In the genomic region with DNA sequence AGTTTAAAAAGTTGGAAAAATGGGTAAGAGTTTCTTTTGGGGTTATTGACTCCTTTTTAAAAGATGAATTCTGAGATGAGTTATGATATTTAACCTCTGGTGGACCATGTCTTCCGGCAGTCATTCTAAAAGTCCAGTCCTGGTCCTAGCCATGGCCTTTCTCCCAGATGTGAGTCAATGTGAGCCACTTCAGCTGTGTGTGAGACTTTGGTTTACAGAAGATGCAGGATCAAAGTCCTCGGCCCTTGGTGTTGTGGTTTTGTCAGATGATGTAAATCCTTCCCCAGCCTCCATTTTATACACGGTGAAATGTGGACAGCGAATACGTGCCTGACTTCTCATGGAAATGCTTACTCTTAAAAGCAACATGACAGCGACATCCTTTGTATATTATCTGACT, we compare ENCODE assay signal across 18 mouse cellular contexts.
DNase-seq lines count a peak whose midpoint lies in the region; ATAC-seq and TF ChIP-seq lines count a peak whose summit lies in the region.
"Had no signal": no experiment of that assay in that cellular context is flagged by ENCODE, and none has a peak within 500 bp of the region (broad histone marks: within the 10 kb centered on the region; RNA-seq: fewer than 3 reads in every experiment).

No protein-coding gene starts in this region.

- no peak for TF ChIP-seq POLR2A in liver, adult 2 months (IDR thresholded peaks at IDR 0.05; ENCODE audit: extremely low read depth, insufficient read depth, low read length)

- peak; percentile 32 for DNase-seq in liver, adult 2 months (ENCODE audit: extremely low read depth, low read depth, low spot score)
- no peak for DNase-seq in liver
- peak; percentile 15 for DNase-seq in liver, postnatal 0 days
- DNase-seq in right cerebral cortex, postnatal 36 days (ENCODE audit: low spot score in 2 of 2): no peak
- DNase-seq: adrenal gland, adult 2 months; adrenal gland, postnatal 14 days; adrenal gland, postnatal 36 days; cerebellum, adult 11-12 months; cerebellum, adult 2 months; cerebellum, adult 9-10 months; cerebellum, postnatal 10 days; cerebellum, postnatal 25 days had no signal

- H3K9me3 ChIP-seq in liver, embryonic 15.5 days (replicated peaks): no peaks in the 10 kb centered on the region
- H3K9me3 ChIP-seq in liver, embryonic 12.5 days (replicated peaks): peaks cover 10% of the 10 kb centered on the region
- H3K9me3 ChIP-seq in liver, postnatal 0 days (ENCODE audit: low read length): peaks cover 4% of the 10 kb centered on the region; the same call in 1 of the 2 replicates
- H3K9me3 ChIP-seq: embryonic facial prominence, embryonic 10.5 days; embryonic facial prominence, embryonic 12.5 days; forebrain, embryonic 13.5 days; forebrain, embryonic 15.5 days had no signal

- TF ChIP-seq EP300 in liver, postnatal 0 days (IDR thresholded peaks at IDR 0.05; ENCODE audit: low read depth): no peak

- H3K27ac ChIP-seq in liver, adult 2 months (replicated peaks; ENCODE audit: insufficient read depth, low read depth, low read length): no peak overlapping the region
- no peak overlapping the region for H3K27ac ChIP-seq in liver, embryonic 15.5 days (replicated peaks)
- no peak overlapping the region for H3K27ac ChIP-seq in liver, embryonic 12.5 days
- H3K27ac ChIP-seq in liver, postnatal 0 days (ENCODE audit: low read depth): no peak overlapping the region; the same call in 1 of the 2 replicates
- H3K27ac ChIP-seq: embryonic facial prominence, embryonic 10.5 days; embryonic facial prominence, embryonic 12.5 days; forebrain, embryonic 13.5 days; forebrain, embryonic 15.5 days had no signal

- peaks cover 5% of the 10 kb centered on the region; the same call in 1 of the 2 replicates for H3K27me3 ChIP-seq in liver, adult 2 months (ENCODE audit: control insufficient read depth, insufficient read depth, low read length)
- H3K27me3 ChIP-seq in liver, embryonic 15.5 days: no peaks in the 10 kb centered on the region
- no peaks in the 10 kb centered on the region for H3K27me3 ChIP-seq in liver, embryonic 12.5 days (replicated peaks)
- no peaks in the 10 kb centered on the region for H3K27me3 ChIP-seq in liver, postnatal 0 days (ENCODE audit: insufficient read depth, low read length)
- H3K27me3 ChIP-seq: embryonic facial prominence, embryonic 12.5 days; forebrain, embryonic 13.5 days; forebrain, embryonic 15.5 days had no signal

- H3K4me1 ChIP-seq in liver, adult 2 months (ENCODE audit: control insufficient read depth, insufficient read depth, low read length): peaks cover 4% of the 10 kb centered on the region
- no peaks in the 10 kb centered on the region for H3K4me1 ChIP-seq in liver, embryonic 15.5 days (replicated peaks)
- H3K4me1 ChIP-seq in liver, embryonic 12.5 days: no peaks in the 10 kb centered on the region
- no peaks in the 10 kb centered on the region for H3K4me1 ChIP-seq in liver, postnatal 0 days (ENCODE audit: insufficient read depth)
- H3K4me1 ChIP-seq: embryonic facial prominence, embryonic 10.5 days; embryonic facial prominence, embryonic 12.5 days; forebrain, embryonic 13.5 days; forebrain, embryonic 15.5 days had no signal

- no peak overlapping the region for H3K4me3 ChIP-seq in liver, adult 2 months (ENCODE audit: insufficient read depth, low read depth, low read length)
- no peak overlapping the region for H3K4me3 ChIP-seq in liver, embryonic 15.5 days (replicated peaks)
- no peak overlapping the region for H3K4me3 ChIP-seq in liver, embryonic 12.5 days
- no peak overlapping the region for H3K4me3 ChIP-seq in liver, postnatal 0 days (ENCODE audit: low read depth, low read length)
- H3K4me3 ChIP-seq: embryonic facial prominence, embryonic 10.5 days; embryonic facial prominence, embryonic 12.5 days; forebrain, embryonic 13.5 days; forebrain, embryonic 15.5 days had no signal

- peak; percentile 51; the same call in 1 of the 2 replicates for ATAC-seq in liver, embryonic 15.5 days (ENCODE audit: insufficient read depth)
- no peak for ATAC-seq in liver, embryonic 12.5 days
- ATAC-seq in liver, postnatal 0 days: peak; percentile 87
- ATAC-seq: forebrain, embryonic 13.5 days; forebrain, embryonic 15.5 days had no signal

- WGBS in liver, adult 2 months: 29% methylated on average over 6 of the region's 6 CpGs
- 67% methylated on average over 6 of the region's 6 CpGs for WGBS in liver, embryonic 15.5 days (ENCODE audit: insufficient replicate concordance)
- WGBS in liver, embryonic 12.5 days (ENCODE audit: insufficient replicate concordance): 59% methylated on average over 6 of the region's 6 CpGs
- 57% methylated on average over 6 of the region's 6 CpGs for WGBS in liver, postnatal 0 days (ENCODE audit: insufficient replicate concordance)

- H3K9ac ChIP-seq in liver, adult 2 months (ENCODE audit: low read depth, low read length): no peak overlapping the region
- H3K9ac ChIP-seq in liver, embryonic 15.5 days: no peak overlapping the region
- no peak overlapping the region for H3K9ac ChIP-seq in liver, embryonic 12.5 days
- no peak overlapping the region for H3K9ac ChIP-seq in liver, postnatal 0 days (replicated peaks)
- H3K9ac ChIP-seq: embryonic facial prominence, embryonic 12.5 days; forebrain, embryonic 13.5 days; forebrain, embryonic 15.5 days had no signal

- TF ChIP-seq CTCF in liver, adult 2 months (IDR thresholded peaks at IDR 0.05; ENCODE audit: low read depth, low read length): no peak
- TF ChIP-seq CTCF in liver, postnatal 0 days (IDR thresholded peaks at IDR 0.05; ENCODE audit: low read depth): no peak

- H3K79me2 ChIP-seq in liver, adult 2 months (ENCODE audit: control insufficient read depth, insufficient read depth, low read length): no peaks in the 10 kb centered on the region

- H3K36me3 ChIP-seq in liver, adult 2 months (ENCODE audit: control insufficient read depth, insufficient read depth, low read length): no peaks in the 10 kb centered on the region
- no peaks in the 10 kb centered on the region for H3K36me3 ChIP-seq in liver, embryonic 15.5 days (replicated peaks)
- H3K36me3 ChIP-seq in liver, embryonic 12.5 days: no peaks in the 10 kb centered on the region
- no peaks in the 10 kb centered on the region for H3K36me3 ChIP-seq in liver, postnatal 0 days (replicated peaks; ENCODE audit: insufficient read depth, low read length)
- H3K36me3 ChIP-seq: embryonic facial prominence, embryonic 10.5 days; embryonic facial prominence, embryonic 12.5 days; forebrain, embryonic 15.5 days had no signal

- H3K4me2 ChIP-seq in liver, embryonic 15.5 days: no peak overlapping the region
- H3K4me2 ChIP-seq in liver, embryonic 12.5 days: no peak overlapping the region
- peak overlapping the region; percentile 18; the same call in 1 of the 2 replicates for H3K4me2 ChIP-seq in liver, postnatal 0 days (ENCODE audit: low read depth, low read length)
- H3K4me2 ChIP-seq: embryonic facial prominence, embryonic 12.5 days; forebrain, embryonic 13.5 days; forebrain, embryonic 15.5 days had no signal

Comparison
In these comparisons a context has a peak if more than half of its experiments do, and no peak if none do; other contexts are left out.
1. DNase-seq: peak in liver, adult 2 months (single experiment) and liver, postnatal 0 days (single experiment); none in liver (single experiment) and right cerebral cortex, postnatal 36 days (0 of 2).